Mouse (Mus musculus): ENCODE results near the gene Slc16a2.

DNA sequence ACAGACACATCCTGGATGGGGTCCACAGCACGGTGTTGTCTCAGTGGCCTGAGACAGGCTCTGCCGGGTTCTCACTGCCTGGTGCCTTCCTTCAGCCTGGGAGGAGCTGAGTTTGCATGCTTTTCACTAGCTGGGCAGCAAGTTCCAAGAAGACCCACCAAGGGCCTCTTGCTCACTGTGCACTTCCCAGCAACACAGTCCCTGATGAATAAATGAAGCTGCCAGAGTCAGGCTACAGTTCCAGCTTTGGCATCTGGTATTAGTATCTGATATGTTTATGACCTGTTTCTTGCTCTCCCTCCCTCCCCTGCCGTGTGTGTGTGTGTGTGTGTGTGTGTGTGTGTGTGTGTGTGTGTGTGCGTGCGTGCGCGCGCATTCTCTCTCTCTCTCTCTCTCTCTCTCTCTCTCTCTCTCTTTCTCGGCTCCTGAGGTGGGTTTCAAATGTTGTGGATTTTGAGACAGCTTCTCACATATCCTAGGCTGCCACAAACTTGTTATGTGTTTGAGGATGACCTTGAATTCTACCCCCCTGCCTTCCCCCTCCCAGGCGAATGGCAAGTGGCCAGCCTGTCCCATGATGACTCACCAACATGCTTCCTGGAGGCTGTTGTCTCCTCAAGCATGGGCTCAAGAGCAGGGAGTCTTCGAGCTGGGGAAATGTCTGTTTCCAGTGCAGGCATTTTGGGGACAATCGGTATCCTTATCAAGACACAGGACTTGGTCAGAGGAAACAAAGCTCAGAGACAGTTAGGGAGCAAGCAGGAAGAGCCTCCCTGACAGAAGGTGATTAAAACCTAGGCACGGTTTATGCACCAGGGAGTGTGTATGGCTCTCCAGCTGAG, 80.3 kb downstream of the Slc16a2 start:
- TF ChIP-seq CTCF (IDR thresholded peaks at IDR 0.05; ENCODE audit: low read depth, low read length) (no peak), GATA1 (IDR thresholded peaks at IDR 0.05; ENCODE audit: borderline replicate concordance, low read length) (no peak)

Measured in G1E (cell line).